Mouse (Mus musculus): ENCODE data around the gene Tmem262. TPM values are rescaled to one million over a fixed set of nuclear protein-coding genes. Genes with fewer than 3 reads are reported as not detected.

The Tmem262 gene
- polyA plus RNA-seq, 1 experiment, result 0.13 TPM

- no peaks in the 10 kb centered on the region for H3K27me3 ChIP-seq (ENCODE audit: control insufficient read depth, insufficient read depth, insufficient read length)
- peaks cover 18% of the 10 kb centered on the region for H3K36me3 ChIP-seq (ENCODE audit: control insufficient read depth, insufficient read depth)
- peak; percentile 57 for TF ChIP-seq CEBPB (IDR thresholded peaks at IDR 0.05; ENCODE audit: insufficient read depth, poor library complexity, severe bottlenecking)
- TF ChIP-seq TCF12 (IDR thresholded peaks at IDR 0.05; ENCODE audit: insufficient read depth, poor library complexity, severe bottlenecking), result no peak
- H3K4me3 ChIP-seq, result peak overlapping the region; percentile 96
- peaks cover 65% of the 10 kb centered on the region for H3K79me2 ChIP-seq (ENCODE audit: control insufficient read depth, insufficient read depth)
- peak overlapping the region; percentile 98 for H3K4me2 ChIP-seq (ENCODE audit: low read depth)
- peak overlapping the region; percentile 43 for H3ac ChIP-seq (ENCODE audit: control insufficient read depth, insufficient read length)
These were observed 21.3 kb upstream of the Tmem262 start for GRCm38 (mm10) chr19:6058513-6058912.

DNA sequence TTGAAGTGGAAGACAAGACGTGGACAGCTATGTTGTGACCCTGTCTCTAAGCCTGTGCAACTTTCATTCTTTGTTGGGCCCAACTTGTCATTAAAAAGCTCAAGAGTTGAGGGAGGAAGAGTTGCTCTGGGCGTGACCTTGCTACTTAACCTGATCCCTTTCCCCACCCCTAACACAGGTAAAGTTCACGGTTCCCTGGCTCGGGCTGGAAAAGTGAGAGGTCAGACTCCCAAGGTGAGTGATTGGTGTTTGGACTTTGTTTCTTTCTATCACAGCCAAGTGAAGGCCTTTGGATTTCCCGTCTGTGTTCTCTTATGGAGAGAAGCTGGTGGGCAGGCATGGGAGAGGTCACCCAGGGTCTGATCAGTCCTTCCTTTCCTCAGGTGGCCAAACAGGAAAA lies 20.9 kb upstream of the Tmem262 start:
- Histone ChIP-seq H3K4me2 (ENCODE audit: low read depth) (peak overlapping the region; percentile 98), H3K36me3 (ENCODE audit: control insufficient read depth, insufficient read depth) (peaks cover 18% of the 10 kb centered on the region), H3K27me3 (ENCODE audit: control insufficient read depth, insufficient read depth, insufficient read length) (no peaks in the 10 kb centered on the region), H3ac (ENCODE audit: control insufficient read depth, insufficient read length) (no peak overlapping the region), H3K4me3 (peak overlapping the region; percentile 96), H3K79me2 (ENCODE audit: control insufficient read depth, insufficient read depth) (peaks cover 65% of the 10 kb centered on the region)
- TF ChIP-seq CEBPB (IDR thresholded peaks at IDR 0.05; ENCODE audit: insufficient read depth, poor library complexity, severe bottlenecking) (no peak), MAX (IDR thresholded peaks at IDR 0.05; ENCODE audit: low read depth) (no peak), POLR2AphosphoS2 (IDR thresholded peaks at IDR 0.05; ENCODE audit: insufficient read length, low read depth) (no peak), POLR2A (IDR thresholded peaks at IDR 0.05; ENCODE audit: insufficient read length, low read depth) (no peak), REST (IDR thresholded peaks at IDR 0.05; ENCODE audit: insufficient read depth, insufficient read length) (no peak), MYOD1 (IDR thresholded peaks at IDR 0.05; ENCODE audit: control insufficient read depth in 1 of 3, insufficient read length in 2 of 3, low read depth in 2 of 3) (no peak), MYOG (IDR thresholded peaks at IDR 0.05; ENCODE audit: control insufficient read depth in 1 of 3, insufficient read depth in 1 of 3, insufficient read length in 2 of 3, low read depth in 2 of 3) (no peak), TCF12 (IDR thresholded peaks at IDR 0.05; ENCODE audit: insufficient read depth, poor library complexity, severe bottlenecking) (no peak), E2F4 (IDR thresholded peaks at IDR 0.05; ENCODE audit: insufficient read depth) (no peak), TCF3 (IDR thresholded peaks at IDR 0.05; ENCODE audit: insufficient read length, low read depth) (no peak), SRF (IDR thresholded peaks at IDR 0.05; ENCODE audit: control insufficient read depth, insufficient read length, low read depth) (no peak), USF1 (IDR thresholded peaks at IDR 0.05; ENCODE audit: low read depth) (no peak)

GRCm38 (mm10) chr19:6061021-6061533 lies 18.8 kb upstream of the Tmem262 start, which contains the start of gene Znhit2:
TSS of gene Znhit2 (plus strand) at chr19:6061192.
- peaks cover 48% of the 10 kb centered on the region for H3K79me2 ChIP-seq (ENCODE audit: control insufficient read depth, insufficient read depth)
- peak within 1 kb of the TSS; percentile 51 for H3K4me3 ChIP-seq
- H3K4me2 ChIP-seq (ENCODE audit: low read depth), result peak within 1 kb of the TSS; percentile 92
- no peaks in the 10 kb centered on the region for H3K27me3 ChIP-seq (ENCODE audit: control insufficient read depth, insufficient read depth, insufficient read length)
- peaks cover 7% of the 10 kb centered on the region for H3K36me3 ChIP-seq (ENCODE audit: control insufficient read depth, insufficient read depth)
- H3ac ChIP-seq (ENCODE audit: control insufficient read depth, insufficient read length), result peak within 1 kb of the TSS; percentile 72
- TF ChIP-seq POLR2AphosphoS2 (IDR thresholded peaks at IDR 0.05; ENCODE audit: insufficient read length, low read depth) (peak; percentile 79), MYOD1 (IDR thresholded peaks at IDR 0.05; ENCODE audit: control insufficient read depth in 1 of 3, insufficient read length in 2 of 3, low read depth in 2 of 3) (peak in 2 of 3 experiments; percentile 18 to 74), MYOG (IDR thresholded peaks at IDR 0.05; ENCODE audit: control insufficient read depth in 1 of 3, insufficient read depth in 1 of 3, insufficient read length in 2 of 3, low read depth in 2 of 3) (peak in 2 of 3 experiments; percentile 44 to 48), POLR2A (IDR thresholded peaks at IDR 0.05; ENCODE audit: insufficient read length, low read depth) (peak; percentile 73), CEBPB (IDR thresholded peaks at IDR 0.05; ENCODE audit: insufficient read depth, poor library complexity, severe bottlenecking) (no peak)

DNA sequence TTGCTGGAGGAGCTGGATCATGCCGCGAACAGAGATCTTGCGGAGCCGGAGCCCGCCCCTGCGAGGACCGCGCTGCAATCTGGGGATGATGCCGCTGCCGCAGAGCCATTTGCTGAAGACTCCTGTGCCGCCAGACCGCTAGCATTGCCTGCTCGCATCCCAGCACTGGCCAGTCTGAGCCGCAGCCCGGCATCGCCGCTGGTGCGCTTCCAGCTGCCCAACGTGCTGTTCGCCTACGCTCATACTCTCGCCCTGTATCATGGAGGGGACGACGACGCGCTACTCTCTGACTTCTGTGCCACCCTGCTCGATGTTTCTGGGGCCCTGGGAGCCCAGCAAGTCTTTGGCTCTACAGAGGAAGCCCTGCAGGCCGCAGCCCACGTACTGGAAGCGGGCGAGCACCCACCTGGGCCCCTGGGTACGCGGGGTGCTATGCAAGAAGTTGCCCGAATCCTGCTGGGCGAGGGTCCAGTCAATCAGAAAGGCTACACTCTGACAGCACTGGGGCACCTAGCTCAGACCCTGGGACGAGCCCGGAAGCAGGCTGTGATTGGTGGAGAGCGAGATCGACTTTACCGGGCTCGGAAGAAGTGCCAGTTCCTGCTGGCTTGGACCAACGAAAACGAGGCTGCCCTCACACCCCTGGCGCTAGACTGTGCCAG lies 18.1 kb upstream of the Tmem262 start:
- Histone ChIP-seq H3K4me2 (ENCODE audit: low read depth) (peak overlapping the region; percentile 92), H3K4me3 (peak overlapping the region; percentile 51), H3K27me3 (ENCODE audit: control insufficient read depth, insufficient read depth, insufficient read length) (no peaks in the 10 kb centered on the region), H3K79me2 (ENCODE audit: control insufficient read depth, insufficient read depth) (peaks cover 45% of the 10 kb centered on the region), H3K36me3 (ENCODE audit: control insufficient read depth, insufficient read depth) (peaks cover 7% of the 10 kb centered on the region), H3ac (ENCODE audit: control insufficient read depth, insufficient read length) (peak overlapping the region; percentile 72)
- TF ChIP-seq POLR2A (IDR thresholded peaks at IDR 0.05; ENCODE audit: insufficient read length, low read depth) (peak; percentile 62), POLR2AphosphoS2 (IDR thresholded peaks at IDR 0.05; ENCODE audit: insufficient read length, low read depth) (peak; percentile 62), MYOD1 (IDR thresholded peaks at IDR 0.05; ENCODE audit: control insufficient read depth in 1 of 3, insufficient read length in 2 of 3, low read depth in 2 of 3) (peak in 1 of 3 experiments; percentile 54), REST (IDR thresholded peaks at IDR 0.05; ENCODE audit: insufficient read depth, insufficient read length) (no peak)

- Histone ChIP-seq H3K4me3 (peak overlapping the region; percentile 51), H3K79me2 (ENCODE audit: control insufficient read depth, insufficient read depth) (peaks cover 39% of the 10 kb centered on the region), H3K36me3 (ENCODE audit: control insufficient read depth, insufficient read depth) (peaks cover 7% of the 10 kb centered on the region), H3K27me3 (ENCODE audit: control insufficient read depth, insufficient read depth, insufficient read length) (no peaks in the 10 kb centered on the region), H3ac (ENCODE audit: control insufficient read depth, insufficient read length) (peak overlapping the region; percentile 72), H3K4me2 (ENCODE audit: low read depth) (peak overlapping the region; percentile 92)
- no peak for TF ChIP-seq SRF (IDR thresholded peaks at IDR 0.05; ENCODE audit: control insufficient read depth, insufficient read length, low read depth)
These were observed 17.4 kb upstream of the Tmem262 start for GRCm38 (mm10) chr19:6062418-6062817.

All from myocyte (in vitro differentiated cells).